Mouse (Mus musculus): ENCODE data around the gene Gnat3. TPM values are rescaled to one million over a fixed set of nuclear protein-coding genes. Genes with fewer than 3 reads are reported as not detected.
"Not testable (repeated sequence)": the region's sequence is repeated elsewhere in the genome, so short reads cannot be mapped to it uniquely, and the experiment has no call there.

The Gnat3 gene
- polyA plus RNA-seq (2012; rRNA removed): not detected in 2 replicates

DNA sequence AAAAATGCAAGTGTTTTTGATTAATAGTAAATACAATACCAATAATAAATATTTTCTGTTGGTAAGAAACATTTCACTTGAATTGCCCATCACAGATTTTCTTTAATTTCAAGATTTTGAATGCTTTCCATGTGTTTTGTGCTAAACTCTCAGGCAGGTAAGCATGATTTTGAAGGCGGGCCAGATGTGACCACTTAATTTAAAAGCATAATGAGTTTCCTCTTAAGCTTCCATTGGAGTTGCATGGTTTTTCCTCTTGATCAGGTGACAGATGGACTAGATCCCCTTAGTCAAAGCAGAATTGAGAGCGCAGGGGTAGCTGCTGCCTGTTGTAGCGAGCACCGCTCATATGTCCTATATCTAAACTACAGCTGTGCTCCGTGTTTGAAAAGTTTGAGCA is at the start of gene Gnat3:
TSS of gene Gnat3 (plus strand) at position 301 of the 400 bp plus-strand sequence.
- Histone ChIP-seq H3K27ac (ENCODE audit: insufficient read depth, low read length) (no peak within 1 kb of the TSS), H3K27me3 (ENCODE audit: control insufficient read depth, insufficient read depth, low read length) (no peaks in the 10 kb centered on the region), H3K36me3 (ENCODE audit: control insufficient read depth, insufficient read depth, low read length) (no peaks in the 10 kb centered on the region), H3K4me1 (ENCODE audit: control insufficient read depth, insufficient read depth, insufficient read length) (no peaks in the 10 kb centered on the region), H3K4me3 (ENCODE audit: extremely low read depth, insufficient read depth, insufficient read length) (no peak within 1 kb of the TSS)
- 91% methylated on average over 5 of the region's 5 CpGs for WGBS
- TF ChIP-seq CTCF (IDR thresholded peaks at IDR 0.05; ENCODE audit: extremely low read depth, insufficient read depth, insufficient read length, insufficient replicate concordance): no peak
- TF ChIP-seq POLR2A (IDR thresholded peaks at IDR 0.05; ENCODE audit: low read depth, low read length): no peak
- no peak for DNase-seq (ENCODE audit: low read depth in 1 of 2, low spot score in 2 of 2)

DNA sequence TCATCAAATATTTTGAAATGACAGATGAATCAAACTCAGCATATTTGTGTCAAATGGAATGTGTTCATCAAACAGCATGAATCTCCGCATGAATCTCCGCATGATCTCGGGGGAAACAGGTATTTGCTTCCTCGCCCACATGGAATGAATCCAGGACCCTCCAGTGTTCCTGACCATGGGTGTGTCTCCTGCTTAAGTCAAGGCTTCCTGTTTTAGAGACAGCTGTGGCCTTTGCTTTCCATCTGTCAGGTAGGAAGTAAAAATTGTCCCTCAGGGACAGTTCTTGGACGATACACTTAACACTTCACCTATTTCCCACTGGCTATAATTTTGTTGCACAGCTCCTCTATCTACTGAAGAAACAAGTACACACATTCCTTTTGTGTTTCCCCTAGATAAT is 43.4 kb upstream of the Gnat3 start:
- H3K36me3 ChIP-seq (ENCODE audit: control insufficient read depth, insufficient read depth, low read length): no peaks in the 10 kb centered on the region
- H3K27ac ChIP-seq (ENCODE audit: insufficient read depth, low read length): no peak overlapping the region
- H3K27me3 ChIP-seq (ENCODE audit: control insufficient read depth, insufficient read depth, low read length): no peaks in the 10 kb centered on the region
- H3K4me3 ChIP-seq (ENCODE audit: extremely low read depth, insufficient read depth, insufficient read length): no peak overlapping the region
- no peak for DNase-seq (ENCODE audit: low read depth in 1 of 2, low spot score in 2 of 2)
- TF ChIP-seq POLR2A (IDR thresholded peaks at IDR 0.05; ENCODE audit: low read depth, low read length) (no peak), CTCF (IDR thresholded peaks at IDR 0.05; ENCODE audit: extremely low read depth, insufficient read depth, insufficient read length, insufficient replicate concordance) (no peak)
- H3K4me1 ChIP-seq (ENCODE audit: control insufficient read depth, insufficient read depth, insufficient read length): no peaks in the 10 kb centered on the region
- 75% methylated on average over 5 of the region's 5 CpGs for WGBS

- H3K27me3 ChIP-seq (ENCODE audit: control insufficient read depth, insufficient read depth, low read length): no peaks in the 10 kb centered on the region
- H3K27ac ChIP-seq (ENCODE audit: insufficient read depth, low read length): no peak overlapping the region
- no peak overlapping the region for H3K4me3 ChIP-seq (ENCODE audit: extremely low read depth, insufficient read depth, insufficient read length)
- H3K36me3 ChIP-seq (ENCODE audit: control insufficient read depth, insufficient read depth, low read length): no peaks in the 10 kb centered on the region
- no peaks in the 10 kb centered on the region for H3K4me1 ChIP-seq (ENCODE audit: control insufficient read depth, insufficient read depth, insufficient read length)
- DNase-seq (ENCODE audit: low read depth in 1 of 2, low spot score in 2 of 2): no peak
- 84% methylated on average over 3 of the region's 3 CpGs for WGBS
- TF ChIP-seq POLR2A (IDR thresholded peaks at IDR 0.05; ENCODE audit: low read depth, low read length) (no peak), CTCF (IDR thresholded peaks at IDR 0.05; ENCODE audit: extremely low read depth, insufficient read depth, insufficient read length, insufficient replicate concordance) (no peak)
Measured at GRCm38 (mm10) chr5:17923648-17924047, 38.7 kb upstream of the Gnat3 start.

DNA sequence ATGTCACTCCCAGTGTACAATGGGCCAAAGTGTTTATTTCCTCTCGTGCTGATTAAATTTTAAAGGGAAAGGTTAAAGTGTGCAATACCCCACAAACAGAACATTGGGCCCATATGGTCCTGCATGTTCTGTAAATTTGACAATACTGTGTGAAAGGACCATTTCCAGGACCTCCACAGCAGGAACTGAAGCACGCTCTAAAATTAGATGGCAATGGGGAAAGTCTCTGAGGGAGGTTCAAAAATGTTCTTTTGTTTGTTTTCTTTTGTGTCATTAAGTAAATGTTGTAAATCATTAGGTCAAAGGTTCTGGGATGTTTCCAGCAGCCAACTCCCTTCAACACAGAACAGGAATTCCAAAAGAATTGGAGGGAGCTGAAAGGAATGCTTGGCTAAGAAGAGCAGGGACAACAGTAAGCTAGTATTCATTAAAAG is 38.2 kb upstream of the Gnat3 start:
- DNase-seq (ENCODE audit: low read depth in 1 of 2, low spot score in 2 of 2): no peak
- H3K27ac ChIP-seq (ENCODE audit: insufficient read depth, low read length): no peak overlapping the region

DNA sequence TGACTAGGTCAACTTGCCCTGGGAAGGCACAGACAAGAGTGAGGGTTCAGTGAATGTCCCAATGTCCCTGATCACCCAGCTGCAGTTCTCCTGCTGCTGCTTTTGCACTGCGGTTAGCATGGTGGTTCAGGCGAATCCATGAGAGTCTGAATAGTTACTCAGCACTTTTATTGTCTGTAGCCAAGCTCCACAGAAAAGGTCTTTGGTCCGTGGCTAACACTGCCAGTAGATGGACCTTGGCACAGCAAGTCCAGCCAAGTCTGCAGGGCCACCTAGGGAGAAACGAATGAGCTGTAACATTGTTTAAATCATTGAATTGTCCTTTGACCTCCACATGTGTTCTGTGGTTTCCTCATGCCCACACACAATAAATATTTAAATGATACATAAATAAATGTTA is 33.9 kb upstream of the Gnat3 start:
- no peaks in the 10 kb centered on the region for H3K4me1 ChIP-seq (ENCODE audit: control insufficient read depth, insufficient read depth, insufficient read length)
- H3K27me3 ChIP-seq (ENCODE audit: control insufficient read depth, insufficient read depth, low read length): no peaks in the 10 kb centered on the region
- no peak overlapping the region for H3K27ac ChIP-seq (ENCODE audit: insufficient read depth, low read length)
- TF ChIP-seq CTCF (IDR thresholded peaks at IDR 0.05; ENCODE audit: extremely low read depth, insufficient read depth, insufficient read length, insufficient replicate concordance): no peak
- no peak for TF ChIP-seq POLR2A (IDR thresholded peaks at IDR 0.05; ENCODE audit: low read depth, low read length)
- no peak for DNase-seq (ENCODE audit: low read depth in 1 of 2, low spot score in 2 of 2)
- no peak overlapping the region for H3K4me3 ChIP-seq (ENCODE audit: extremely low read depth, insufficient read depth, insufficient read length)
- H3K36me3 ChIP-seq (ENCODE audit: control insufficient read depth, insufficient read depth, low read length): no peaks in the 10 kb centered on the region
- WGBS: 73% methylated on average over 4 of the region's 4 CpGs

More for the DNA sequence above, 38.2 kb upstream of the Gnat3 start:
- H3K4me3 ChIP-seq (ENCODE audit: extremely low read depth, insufficient read depth, insufficient read length): no peak overlapping the region
- 64% methylated on average over 2 of the region's 2 CpGs for WGBS
- H3K36me3 ChIP-seq (ENCODE audit: control insufficient read depth, insufficient read depth, low read length): no peaks in the 10 kb centered on the region
- no peaks in the 10 kb centered on the region for H3K27me3 ChIP-seq (ENCODE audit: control insufficient read depth, insufficient read depth, low read length)
- TF ChIP-seq POLR2A (IDR thresholded peaks at IDR 0.05; ENCODE audit: low read depth, low read length) (no peak), CTCF (IDR thresholded peaks at IDR 0.05; ENCODE audit: extremely low read depth, insufficient read depth, insufficient read length, insufficient replicate concordance) (no peak)
- no peaks in the 10 kb centered on the region for H3K4me1 ChIP-seq (ENCODE audit: control insufficient read depth, insufficient read depth, insufficient read length)

DNA sequence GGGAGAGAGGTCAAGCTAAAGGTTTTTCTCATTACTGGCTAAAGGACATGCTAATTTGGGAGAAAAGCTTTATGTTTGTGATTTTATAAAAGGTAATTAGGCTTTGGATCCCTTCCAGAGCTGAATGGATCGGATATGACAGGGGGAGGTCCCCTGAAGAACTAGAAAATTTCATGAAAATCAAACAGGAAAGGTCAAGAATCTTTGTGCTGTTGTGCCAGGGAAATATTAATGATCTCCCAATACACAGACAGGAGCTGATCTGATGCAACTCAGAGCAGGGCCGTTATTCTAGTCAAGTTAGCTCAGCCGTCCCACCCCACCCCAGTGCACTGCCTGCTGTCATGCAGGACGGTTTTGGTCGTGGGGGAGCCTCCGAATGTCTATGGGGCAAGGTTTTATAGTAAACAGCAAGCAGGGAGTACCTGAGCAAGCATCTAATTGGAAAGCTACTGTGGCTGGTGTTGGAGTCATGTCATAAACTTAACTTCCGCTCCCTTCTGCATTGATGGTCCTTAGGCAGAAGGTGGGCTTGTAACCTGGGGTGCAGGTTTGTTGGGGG is 33.3 kb upstream of the Gnat3 start:
- Histone ChIP-seq H3K4me1 (ENCODE audit: control insufficient read depth, insufficient read depth, insufficient read length) (no peaks in the 10 kb centered on the region), H3K27ac (ENCODE audit: insufficient read depth, low read length) (no peak overlapping the region), H3K36me3 (ENCODE audit: control insufficient read depth, insufficient read depth, low read length) (no peaks in the 10 kb centered on the region), H3K27me3 (ENCODE audit: control insufficient read depth, insufficient read depth, low read length) (no peaks in the 10 kb centered on the region), H3K4me3 (ENCODE audit: extremely low read depth, insufficient read depth, insufficient read length) (no peak overlapping the region)
- no peak for DNase-seq (ENCODE audit: low read depth in 1 of 2, low spot score in 2 of 2)
- WGBS: 91% methylated on average over 7 of the region's 7 CpGs
- TF ChIP-seq POLR2A (IDR thresholded peaks at IDR 0.05; ENCODE audit: low read depth, low read length): no peak
- TF ChIP-seq CTCF (IDR thresholded peaks at IDR 0.05; ENCODE audit: extremely low read depth, insufficient read depth, insufficient read length, insufficient replicate concordance): no peak

DNA sequence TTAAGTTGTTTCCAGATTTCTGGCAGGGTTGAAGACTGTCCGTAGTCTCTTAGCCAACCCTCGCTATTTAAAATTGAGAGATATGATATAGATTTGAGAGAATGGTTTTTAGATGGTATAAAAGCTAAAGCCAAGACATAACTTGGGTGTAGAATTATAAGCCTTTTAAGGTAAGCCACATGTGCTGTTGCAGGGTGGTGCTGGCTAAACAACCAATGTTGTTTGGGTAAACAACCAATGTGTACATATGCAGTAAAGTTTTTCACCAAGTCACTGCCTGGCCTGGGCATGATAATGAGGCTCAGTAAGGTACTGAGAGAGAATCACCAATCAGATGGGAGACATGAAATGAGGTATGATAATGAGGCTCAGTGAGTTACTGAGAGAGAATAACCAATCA is 30.8 kb upstream of the Gnat3 start:
- not testable (repeated sequence) for H3K27ac ChIP-seq (ENCODE audit: insufficient read depth, low read length); H3K4me1 ChIP-seq (ENCODE audit: control insufficient read depth, insufficient read depth, insufficient read length); DNase-seq (ENCODE audit: low read depth in 1 of 2, low spot score in 2 of 2); H3K4me3 ChIP-seq (ENCODE audit: extremely low read depth, insufficient read depth, insufficient read length); H3K27me3 ChIP-seq (ENCODE audit: control insufficient read depth, insufficient read depth, low read length); H3K36me3 ChIP-seq (ENCODE audit: control insufficient read depth, insufficient read depth, low read length)
- 98% methylated on average over 2 of the region's 2 CpGs for WGBS

Measured in spleen, adult 2 months (tissue).